Mouse (Mus musculus): ENCODE measurements around the gene Msn.

DNA sequence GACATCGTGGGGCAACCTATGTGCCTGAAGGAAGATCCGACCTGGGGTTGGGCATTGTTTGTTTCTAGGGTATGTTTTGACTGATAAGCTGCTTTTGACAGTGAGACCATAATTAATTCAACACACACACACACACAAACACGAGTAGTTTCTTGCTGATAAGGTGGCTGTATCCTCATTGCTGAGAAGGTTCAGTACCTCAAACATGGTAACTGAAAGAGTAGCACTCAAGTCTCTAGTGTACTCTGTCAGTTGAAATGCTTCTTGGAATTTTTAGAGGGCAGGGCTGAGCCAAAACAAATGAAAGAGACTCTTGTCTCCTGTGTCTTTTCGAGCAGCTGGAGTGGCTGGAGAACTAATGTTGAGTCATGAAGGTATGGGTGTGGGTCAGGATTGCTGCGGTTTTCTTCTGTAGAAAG is 38.4 kb downstream of the Msn start:
- TF ChIP-seq CTCF (IDR thresholded peaks at IDR 0.05 in 2 of 3, conservative IDR thresholded peaks at IDR 0.05 in 1 of 3; ENCODE audit: control insufficient read depth in 1 of 3, insufficient read depth in 1 of 3, low read depth in 2 of 3, low read length in 3 of 3, poor library complexity in 1 of 3, severe bottlenecking in 1 of 3) (no peak), MAZ (IDR thresholded peaks at IDR 0.05; ENCODE audit: low read depth, low read length) (no peak), ELF1 (IDR thresholded peaks at IDR 0.05; ENCODE audit: low read depth, low read length) (no peak), CHD2 (IDR thresholded peaks at IDR 0.05; ENCODE audit: low read length) (no peak), POLR2A (IDR thresholded peaks at IDR 0.05; ENCODE audit: control insufficient read depth in 1 of 2, insufficient read depth in 1 of 2, low read depth in 1 of 2, low read length in 2 of 2, poor library complexity in 1 of 2) (no peak), GATA1 (IDR thresholded peaks at IDR 0.05; ENCODE audit: low read depth, low read length) (peak; percentile 69), POLR2AphosphoS2 (IDR thresholded peaks at IDR 0.05; ENCODE audit: low read length) (no peak), ETS1 (IDR thresholded peaks at IDR 0.05; ENCODE audit: low read depth, low read length) (peak; percentile 30; the same call in 1 of the 2 replicates), POLR2AphosphoS5 (IDR thresholded peaks at IDR 0.05; ENCODE audit: borderline replicate concordance, low read depth, low read length) (no peak)

All from MEL (cell line).